Comparison of ENCODE assay signal across 31 mouse cellular contexts in the genomic region with DNA sequence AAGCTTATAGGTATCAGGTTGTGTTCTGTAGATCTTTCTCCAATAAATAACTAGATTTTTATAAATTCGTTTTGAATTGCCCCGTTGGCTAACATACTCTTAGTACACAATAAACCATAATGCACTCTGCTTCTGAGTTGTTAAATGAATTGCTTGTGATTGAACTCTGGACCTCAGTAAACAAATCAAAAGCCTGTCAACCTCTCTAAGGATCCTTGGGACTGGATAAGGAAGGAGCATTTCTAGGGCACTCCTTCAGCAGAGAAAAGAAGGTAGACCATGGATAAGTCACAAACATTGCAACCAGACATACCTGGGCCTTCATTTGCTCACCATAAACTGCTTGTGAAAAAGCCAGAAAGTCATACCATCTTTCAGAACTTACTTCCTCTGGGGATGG.
"Had no signal": no experiment of that assay in that cellular context is flagged by ENCODE, and none has a peak within 500 bp of the region (broad histone marks: within the 10 kb centered on the region; RNA-seq: fewer than 3 reads in every experiment).

No protein-coding gene starts in this region.

- H3K27ac ChIP-seq: limb, embryonic 10.5 days; limb, embryonic 12.5 days; limb, embryonic 13.5 days; limb, embryonic 15.5 days; liver, embryonic 12.5 days; liver, embryonic 13.5 days; liver, embryonic 14.5 days; liver, embryonic 15.5 days; lung, embryonic 15.5 days; macrophage; midbrain, embryonic 10.5 days; midbrain, embryonic 12.5 days; midbrain, embryonic 13.5 days; midbrain, embryonic 15.5 days had no signal

- ATAC-seq: liver, embryonic 12.5 days; liver, postnatal 0 days; lung, postnatal 0 days; midbrain, embryonic 13.5 days; midbrain, embryonic 15.5 days; midbrain, embryonic 16.5 days had no signal

- DNase-seq: left cerebral cortex, postnatal 4 days; liver; liver, embryonic 13.5 days; liver, postnatal 0 days; lung, adult 18-20 months; lung, adult 2 months; lung, embryonic 14.5 days; lung, postnatal 10 days; lung, postnatal 14 days; lung, postnatal 36 days; lung, postnatal 4 days; midbrain, embryonic 14.5 days had no signal

- H3K4me3 ChIP-seq: limb, embryonic 10.5 days; limb, embryonic 12.5 days; limb, embryonic 13.5 days; limb, embryonic 15.5 days; liver, embryonic 12.5 days; liver, embryonic 13.5 days; liver, embryonic 15.5 days; lung, embryonic 15.5 days; megakaryocyte, embryonic 14.5 days; midbrain, embryonic 10.5 days; midbrain, embryonic 12.5 days; midbrain, embryonic 13.5 days; midbrain, embryonic 15.5 days; myocyte had no signal

- H3K9ac ChIP-seq: limb, embryonic 12.5 days; limb, embryonic 13.5 days; limb, embryonic 15.5 days; liver, embryonic 12.5 days; liver, embryonic 13.5 days; liver, embryonic 14.5 days; liver, embryonic 15.5 days; liver, postnatal 0 days; lung, embryonic 14.5 days; lung, embryonic 15.5 days; midbrain, embryonic 12.5 days; midbrain, embryonic 13.5 days; midbrain, embryonic 15.5 days had no signal

- H3K4me1 ChIP-seq: limb, embryonic 10.5 days; limb, embryonic 12.5 days; limb, embryonic 13.5 days; limb, embryonic 15.5 days; liver, embryonic 12.5 days; liver, embryonic 13.5 days; liver, embryonic 15.5 days; lung, embryonic 15.5 days; megakaryocyte, embryonic 14.5 days; midbrain, embryonic 10.5 days; midbrain, embryonic 12.5 days; midbrain, embryonic 13.5 days; midbrain, embryonic 15.5 days had no signal

- H3K4me2 ChIP-seq: limb, embryonic 12.5 days; limb, embryonic 13.5 days; limb, embryonic 15.5 days; liver, embryonic 11.5 days; liver, embryonic 12.5 days; liver, embryonic 13.5 days; liver, embryonic 15.5 days; lung, embryonic 14.5 days; lung, embryonic 15.5 days; midbrain, embryonic 11.5 days; midbrain, embryonic 12.5 days; midbrain, embryonic 13.5 days; midbrain, embryonic 15.5 days had no signal

- H3K36me3 ChIP-seq: limb, embryonic 10.5 days; limb, embryonic 12.5 days; limb, embryonic 13.5 days; limb, embryonic 15.5 days; liver, embryonic 12.5 days; liver, embryonic 13.5 days; liver, embryonic 15.5 days; lung, embryonic 15.5 days; midbrain, embryonic 10.5 days; midbrain, embryonic 12.5 days; midbrain, embryonic 13.5 days; midbrain, embryonic 15.5 days had no signal

- H3K9me3 ChIP-seq: limb, embryonic 10.5 days; limb, embryonic 12.5 days; limb, embryonic 13.5 days; limb, embryonic 15.5 days; liver, embryonic 12.5 days; liver, embryonic 13.5 days; liver, embryonic 15.5 days; lung, embryonic 15.5 days; megakaryocyte, embryonic 14.5 days; midbrain, embryonic 10.5 days; midbrain, embryonic 12.5 days; midbrain, embryonic 13.5 days; midbrain, embryonic 15.5 days had no signal

- H3K27me3 ChIP-seq: limb, embryonic 12.5 days; limb, embryonic 13.5 days; limb, embryonic 15.5 days; liver, embryonic 12.5 days; liver, embryonic 13.5 days; liver, embryonic 15.5 days; lung, embryonic 15.5 days; megakaryocyte, embryonic 14.5 days; midbrain, embryonic 12.5 days; midbrain, embryonic 13.5 days; midbrain, embryonic 15.5 days had no signal
